ENCODE assay signal across 5 mouse cellular contexts in genomic region chr5:125272231-125272988, GRCm38 (mm10).
"Had no signal": no experiment of that assay in that cellular context is flagged by ENCODE, and none has a peak within 500 bp of the region (broad histone marks: within the 10 kb centered on the region; RNA-seq: fewer than 3 reads in every experiment).

No protein-coding gene starts in this region.

- H3K9ac ChIP-seq: liver, embryonic 14.5 days; neural tube, embryonic 13.5 days had no signal

- H3K27ac ChIP-seq: left cerebral cortex, adult 2 months; limb, embryonic 10.5 days; liver, embryonic 14.5 days; macrophage; neural tube, embryonic 13.5 days had no signal

- H3K4me3 ChIP-seq: left cerebral cortex, adult 2 months; limb, embryonic 10.5 days; neural tube, embryonic 13.5 days had no signal

- H3K9me3 ChIP-seq: limb, embryonic 10.5 days; neural tube, embryonic 13.5 days had no signal

- H3K36me3 ChIP-seq: neural tube, embryonic 13.5 days had no signal

- H3K27me3 ChIP-seq: neural tube, embryonic 13.5 days had no signal

- H3K4me2 ChIP-seq: neural tube, embryonic 13.5 days had no signal
